Mouse (Mus musculus) T-helper 17 cell (primary cell): Measurements from ENCODE around the gene Gm15091.

ENCODE experiments used
- in situ Hi-C, 2 experiments: fragments of 300-600 bp; cut with MboI, MseI; formaldehyde crosslinking; loops; 1 replicate in 1 of 2; 2 replicates in 1 of 2; pipeline ENCODE4 v1.15.1; 2025; ENCODE audit warnings: high pct_unique_total_duplicates in 2 of 2

The Gm15091 gene

GRCm38 (mm10) chrX:149941355-149941754 lies at the start of gene Gm15091:
Gene Gm15091 (plus strand): TSS chrX:149941655.
- in situ Hi-C loops, result loop anchor here in 1 of 2 experiments (10.0 to 25.0 kb wide), 2 partner anchors 347 to 1279 kb away; partner anchors contain the start of genes Gm10439 and Gm15127
